Mouse (Mus musculus) thymus, adult 2 months (tissue): Measurements from ENCODE around the gene Nrxn2. TPM values are rescaled to one million over a fixed set of nuclear protein-coding genes. Genes with fewer than 3 reads are reported as not detected.

Experiments
- DNase-seq: peaks from one replicate; pipeline ENCODE4 v3.0.0; 2021
- H3K27ac ChIP-seq: fragments of 200-500 bp; 2 replicates; pipeline ENCODE4 v1.5.1; 2012; ENCODE audit warnings: low read length, control low read depth; ENCODE audit not compliant: control insufficient read depth, insufficient read depth
- H3K27me3 ChIP-seq: fragments of 200-500 bp; 2 replicates; pipeline ENCODE4 v1.6.1; 2012; ENCODE audit warnings: mild to moderate bottlenecking, low read length, moderate library complexity, mixed read lengths; ENCODE audit not compliant: control insufficient read depth, insufficient read depth
- H3K36me3 ChIP-seq: fragments of 200-500 bp; 2 replicates; pipeline ENCODE4 v1.6.1; 2012; ENCODE audit warnings: mild to moderate bottlenecking, low read length, moderate library complexity; ENCODE audit not compliant: control insufficient read depth, insufficient read depth
- H3K4me1 ChIP-seq: fragments of 200-500 bp; replicated peaks from 2 replicates; pipeline ENCODE4 v1.6.1; 2012; ENCODE audit warnings: low read length; ENCODE audit not compliant: control insufficient read depth, insufficient read depth
- H3K4me3 ChIP-seq: fragments of 200-500 bp; 2 replicates; pipeline ENCODE4 v1.5.1; 2012; ENCODE audit warnings: mild to moderate bottlenecking, low read length, control low read depth, moderate library complexity; ENCODE audit not compliant: control insufficient read depth, insufficient read depth
- CTCF ChIP-seq: fragments of 200-500 bp; IDR thresholded peaks from 2 replicates; pipeline ENCODE4 v1.5.1; 2012; ENCODE audit warnings: mild to moderate bottlenecking, control low read depth, low read length, moderate library complexity, borderline replicate concordance; ENCODE audit not compliant: control insufficient read depth, poor library complexity, insufficient read depth; ENCODE audit errors: extremely low read depth
- POLR2A ChIP-seq: fragments of 200-500 bp; IDR thresholded peaks from 2 replicates; pipeline ENCODE4 v1.6.1; 2012; ENCODE audit warnings: mild to moderate bottlenecking, low read length, control low read depth, moderate library complexity; ENCODE audit not compliant: control insufficient read depth, poor library complexity, insufficient read depth; ENCODE audit errors: extremely low read depth
- WGBS: fragments of 180-500 bp; shearing (Covaris S2); methylation state at CpG from one replicate; pipeline ENCODE4 v1.1.7; 2018; 5-methylcytosine and 5-hydroxymethylcytosine counted together
- polyA plus RNA-seq: library from polyadenylated mRNA; depleted of rRNA; stranded (reverse); fragments of >200 nt; gene quantifications from 2 replicates; pipeline ENCODE4 v1.2.3, GENCODE M21; 2012

Gene Nrxn2
- polyA plus RNA-seq, 1 experiment, result 1.5 TPM

DNA sequence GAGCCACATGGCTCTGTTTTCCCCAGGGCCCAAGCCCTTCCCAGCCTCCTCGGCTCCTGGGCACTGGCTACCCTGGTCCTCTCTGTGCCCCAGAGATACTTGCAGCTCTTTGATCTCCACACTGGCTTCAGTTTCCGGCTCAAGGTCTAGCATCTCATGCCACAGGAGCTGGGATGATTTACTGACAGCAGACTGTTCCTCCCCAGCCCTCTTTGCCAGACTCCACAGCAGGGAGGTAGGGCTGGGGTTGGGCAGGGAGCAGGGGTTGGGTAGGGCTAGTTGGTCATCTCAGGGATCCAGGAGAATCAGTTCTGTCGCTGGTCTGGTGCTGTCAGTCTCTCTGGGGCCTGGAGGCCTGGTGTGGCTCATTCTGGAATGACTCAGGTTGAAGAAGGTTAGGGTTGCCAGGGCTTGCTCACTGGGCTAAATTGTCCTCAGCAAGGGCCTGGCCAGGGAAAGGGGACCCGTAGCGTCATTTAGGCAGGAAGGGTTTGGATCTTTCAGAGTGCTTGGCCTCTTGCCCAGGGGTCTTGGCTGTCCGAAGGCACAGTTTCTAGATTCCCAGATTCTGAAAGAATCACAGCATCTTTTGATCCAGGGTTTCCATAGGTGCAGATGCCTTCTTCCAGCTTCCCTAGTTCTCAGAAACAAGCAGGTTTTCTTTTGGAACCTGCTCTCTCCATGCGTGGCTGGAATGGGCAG is 28.4 kb downstream of the Nrxn2 start:
- Histone ChIP-seq H3K27me3 (no peaks in the 10 kb centered on the region), H3K27ac (no peak overlapping the region), H3K4me1 (peaks cover 10% of the 10 kb centered on the region), H3K4me3 (no peak overlapping the region), H3K36me3 (no peaks in the 10 kb centered on the region)
- no peak for DNase-seq
- WGBS, result 89% methylated on average over 7 of the region's 7 CpGs
- no peak for TF ChIP-seq CTCF
- TF ChIP-seq POLR2A, result no peak

DNA sequence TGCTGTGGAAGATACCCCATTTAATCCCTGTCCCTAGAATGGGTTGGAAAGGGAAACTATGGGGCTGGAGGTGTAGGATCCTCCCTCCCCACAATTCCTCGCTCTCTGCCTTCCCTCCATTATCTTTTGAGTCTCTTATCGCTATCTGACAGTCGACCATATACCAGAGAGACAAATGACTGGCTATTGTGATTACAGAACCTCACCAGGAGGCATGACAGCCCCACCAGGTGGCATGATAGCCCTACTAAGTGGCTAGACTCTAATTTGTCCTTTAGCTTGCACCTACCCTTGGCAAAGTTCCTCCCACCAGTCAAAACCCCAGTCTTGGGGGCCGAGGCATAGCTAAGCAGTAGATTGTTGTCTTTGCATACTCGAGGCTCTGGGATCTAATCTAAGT is 30.2 kb downstream of the Nrxn2 start:
- H3K4me1 ChIP-seq, result peaks cover 10% of the 10 kb centered on the region
- no peaks in the 10 kb centered on the region for H3K27me3 ChIP-seq
- no peak for TF ChIP-seq CTCF
- no peak for TF ChIP-seq POLR2A
- H3K36me3 ChIP-seq, result no peaks in the 10 kb centered on the region
- H3K27ac ChIP-seq, result no peak overlapping the region
- DNase-seq, result no peak
- 85% methylated on average over 5 of the region's 5 CpGs for WGBS
- no peak overlapping the region for H3K4me3 ChIP-seq

GRCm38 (mm10) chr19:6449841-6450240 is 31.3 kb downstream of the Nrxn2 start:
- no peaks in the 10 kb centered on the region for H3K27me3 ChIP-seq
- WGBS, result 86% methylated on average over 7 of the region's 7 CpGs
- H3K4me3 ChIP-seq, result no peak overlapping the region
- TF ChIP-seq CTCF (no peak), POLR2A (no peak)
- no peak for DNase-seq
- H3K4me1 ChIP-seq, result peaks cover 10% of the 10 kb centered on the region
- no peak overlapping the region for H3K27ac ChIP-seq
- no peaks in the 10 kb centered on the region for H3K36me3 ChIP-seq

DNA sequence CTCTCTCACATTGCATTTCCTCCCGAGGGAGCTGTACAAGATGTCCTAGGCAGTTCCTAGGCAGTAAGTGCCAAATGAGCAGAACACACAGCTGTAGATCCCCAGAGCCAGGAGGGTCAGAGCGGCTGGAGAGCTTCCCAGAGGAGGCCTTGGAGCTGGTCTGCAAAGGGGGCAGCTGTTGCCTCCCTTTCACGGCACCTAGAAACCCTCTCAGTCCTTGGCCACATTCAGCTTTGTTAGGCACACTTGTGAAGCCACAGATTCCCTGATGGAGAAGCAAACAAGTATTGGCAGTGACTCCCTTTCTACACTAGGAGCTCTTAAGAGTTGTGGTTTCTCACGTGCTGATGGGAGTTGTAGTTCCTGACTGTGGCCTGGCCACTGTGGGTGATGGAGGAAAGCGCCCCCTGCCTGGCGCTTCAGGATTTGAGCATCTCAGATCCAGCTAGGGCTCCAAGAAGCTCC is 33.5 kb downstream of the Nrxn2 start:
- H3K27me3 ChIP-seq, result no peaks in the 10 kb centered on the region
- H3K4me3 ChIP-seq, result no peak overlapping the region
- peaks cover 10% of the 10 kb centered on the region for H3K4me1 ChIP-seq
- H3K27ac ChIP-seq, result no peak overlapping the region
- WGBS, result 43% methylated on average over 6 of the region's 6 CpGs
- peak; percentile 75 for DNase-seq
- H3K36me3 ChIP-seq, result no peaks in the 10 kb centered on the region
- TF ChIP-seq POLR2A (no peak), CTCF (peak; percentile 68; the same call in 1 of the 2 replicates)

- Histone ChIP-seq H3K27me3 (no peaks in the 10 kb centered on the region), H3K4me3 (no peak overlapping the region), H3K4me1 (peaks cover 6% of the 10 kb centered on the region), H3K27ac (no peak overlapping the region), H3K36me3 (no peaks in the 10 kb centered on the region)
- no peak for TF ChIP-seq POLR2A
- TF ChIP-seq CTCF, result no peak
- 94% methylated on average over 9 of the region's 9 CpGs for WGBS
- DNase-seq, result no peak
Observed at GRCm38 (mm10) chr19:6452672-6453310, 34.3 kb downstream of the Nrxn2 start.

- H3K36me3 ChIP-seq, result no peaks in the 10 kb centered on the region
- DNase-seq, result no peak
- peaks cover under 1% of the 10 kb centered on the region; the same call in 1 of the 2 replicates for H3K4me1 ChIP-seq
- no peak overlapping the region for H3K4me3 ChIP-seq
- WGBS, result 93% methylated on average over 8 of the region's 8 CpGs
- no peak for TF ChIP-seq CTCF
- no peak for TF ChIP-seq POLR2A
- H3K27ac ChIP-seq, result no peak overlapping the region
- no peaks in the 10 kb centered on the region for H3K27me3 ChIP-seq
Observed at GRCm38 (mm10) chr19:6453349-6453748, 34.8 kb downstream of the Nrxn2 start.
